Mouse (Mus musculus) E14TG2a.4 (cell line): ENCODE data around the gene Oas2.

Source experiments
- H3K27me3 ChIP-seq: 2 replicates; pipeline ENCODE4 v1.6.1; 2014; ENCODE audit warnings: low read length, control low read depth; ENCODE audit not compliant: insufficient read depth
- H3K36me3 ChIP-seq: 2 replicates; pipeline ENCODE4 v1.6.1; 2014; ENCODE audit warnings: low read length, control low read depth; ENCODE audit not compliant: insufficient read depth
- H3K4me1 ChIP-seq: replicated peaks from 2 replicates; pipeline ENCODE4 v1.6.1; 2014; ENCODE audit warnings: low read depth, low read length, control low read depth
- H3K4me3 ChIP-seq: replicated peaks from 2 replicates; pipeline ENCODE4 v1.5.1; 2014; ENCODE audit warnings: mild to moderate bottlenecking, low read length
- H3K9me3 ChIP-seq: 2 replicates; pipeline ENCODE4 v1.6.1; 2014; ENCODE audit warnings: low read length, control low read depth
- CTCF ChIP-seq: conservative IDR thresholded peaks from 2 replicates; pipeline ENCODE4 v1.5.1; 2014; ENCODE audit warnings: low read length
- NANOG ChIP-seq: IDR thresholded peaks from 2 replicates; pipeline ENCODE4 v1.6.1; 2014; ENCODE audit warnings: borderline replicate concordance, low read length, mixed read lengths
- POU5F1 ChIP-seq: IDR thresholded peaks from 2 replicates; pipeline ENCODE4 v1.6.1; 2014; ENCODE audit warnings: low read length, borderline replicate concordance

The Oas2 gene

DNA sequence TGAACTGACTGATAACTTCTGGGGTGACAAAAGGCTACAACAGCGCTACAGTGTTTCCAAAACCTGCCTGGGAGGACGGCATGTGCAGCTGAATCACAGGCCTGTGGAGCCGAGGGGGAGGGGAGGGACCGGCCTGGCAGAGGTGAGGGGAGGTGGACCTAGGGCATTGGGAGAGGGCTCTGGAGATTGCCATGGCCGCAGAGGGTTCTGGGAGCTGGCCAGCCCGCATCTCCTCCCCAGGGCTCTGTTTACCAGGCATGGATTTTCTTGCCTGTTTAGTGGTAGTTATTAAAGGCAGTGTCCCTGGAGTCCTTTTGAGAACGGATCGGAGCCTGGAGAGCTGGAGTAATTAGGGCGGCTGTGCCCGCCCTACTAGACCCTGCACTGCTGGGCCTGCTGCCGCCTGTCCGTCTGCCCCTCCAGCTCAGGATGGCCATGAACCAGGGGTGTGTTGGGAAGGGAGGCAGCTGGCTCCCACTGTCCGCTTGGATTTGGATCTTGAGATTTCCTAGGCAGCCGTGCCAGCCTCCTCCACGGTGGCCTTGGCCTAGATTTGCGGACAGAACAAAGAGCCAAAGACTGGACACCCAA is 50.8 kb downstream of the Oas2 start:
- H3K36me3 ChIP-seq: no peaks in the 10 kb centered on the region
- H3K9me3 ChIP-seq: no peaks in the 10 kb centered on the region
- H3K4me3 ChIP-seq: peak overlapping the region; percentile 27
- H3K4me1 ChIP-seq: peaks cover 95% of the 10 kb centered on the region
- peaks cover 20% of the 10 kb centered on the region for H3K27me3 ChIP-seq
- TF ChIP-seq POU5F1 (no peak), CTCF (no peak), NANOG (no peak)

GRCm38 (mm10) chr5:120698181-120698580 is 51.5 kb downstream of the Oas2 start:
- H3K4me1 ChIP-seq: peaks cover 95% of the 10 kb centered on the region
- peak overlapping the region; percentile 4 for H3K4me3 ChIP-seq
- no peak; the same call in 1 of the 2 replicates for TF ChIP-seq CTCF
- no peak for TF ChIP-seq NANOG
- TF ChIP-seq POU5F1: no peak
- no peaks in the 10 kb centered on the region for H3K36me3 ChIP-seq
- no peaks in the 10 kb centered on the region for H3K9me3 ChIP-seq
- H3K27me3 ChIP-seq: peaks cover 27% of the 10 kb centered on the region

DNA sequence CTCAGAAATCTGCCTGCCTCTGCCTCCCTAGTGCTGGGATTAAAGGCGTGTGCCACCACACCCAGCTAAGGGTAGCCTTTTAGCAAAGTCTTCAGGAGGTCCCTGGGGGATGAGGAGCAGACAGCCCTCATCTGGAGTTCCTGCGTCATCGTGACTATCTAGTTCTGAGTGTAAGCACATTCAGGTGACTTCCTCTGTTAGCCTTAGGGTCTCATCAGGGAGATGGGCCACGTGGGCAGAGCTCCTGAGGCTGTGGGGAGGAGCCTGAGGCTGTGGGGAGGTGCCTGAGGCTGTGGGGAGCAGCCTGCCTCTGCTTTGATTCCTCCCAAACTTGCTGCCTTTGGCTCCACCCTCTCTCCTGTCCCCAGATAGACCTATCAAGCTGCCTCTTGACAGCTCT is 52.8 kb downstream of the Oas2 start:
- no peak for TF ChIP-seq POU5F1
- TF ChIP-seq NANOG: no peak
- no peak for TF ChIP-seq CTCF
- H3K27me3 ChIP-seq: peaks cover 36% of the 10 kb centered on the region
- H3K36me3 ChIP-seq: no peaks in the 10 kb centered on the region
- H3K9me3 ChIP-seq: no peaks in the 10 kb centered on the region
- H3K4me1 ChIP-seq: peaks cover 90% of the 10 kb centered on the region
- peak overlapping the region; percentile 55 for H3K4me3 ChIP-seq

GRCm38 (mm10) chr5:120696057-120696743 is 53.5 kb downstream of the Oas2 start:
- Histone ChIP-seq H3K4me3 (peak overlapping the region; percentile 55), H3K4me1 (peaks cover 89% of the 10 kb centered on the region), H3K36me3 (no peaks in the 10 kb centered on the region), H3K27me3 (peaks cover 38% of the 10 kb centered on the region), H3K9me3 (no peaks in the 10 kb centered on the region)
- no peak for TF ChIP-seq POU5F1
- TF ChIP-seq CTCF: no peak
- TF ChIP-seq NANOG: no peak

DNA sequence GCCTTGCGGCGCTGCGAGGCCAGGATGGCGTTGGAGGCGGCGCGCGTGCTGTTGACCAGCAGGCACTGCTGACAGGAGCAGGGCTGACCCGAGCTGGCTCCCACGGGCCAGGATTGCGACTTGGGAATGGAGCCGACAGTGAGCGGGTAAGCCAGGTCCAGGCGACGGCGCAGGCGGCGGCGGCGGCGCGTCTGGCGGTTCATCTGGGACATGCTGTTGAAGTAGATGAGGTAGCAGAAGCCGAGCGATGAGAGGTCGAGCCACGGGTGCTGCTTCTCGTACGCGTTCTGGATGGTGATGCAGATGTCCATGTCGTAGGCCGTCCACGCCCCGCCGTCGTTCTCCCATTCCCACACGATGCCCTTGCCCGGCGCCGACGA is 55.0 kb downstream of the Oas2 start:
- TF ChIP-seq NANOG (no peak), CTCF (no peak), POU5F1 (no peak)
- Histone ChIP-seq H3K9me3 (no peaks in the 10 kb centered on the region), H3K4me1 (peaks cover 89% of the 10 kb centered on the region), H3K4me3 (peak overlapping the region; percentile 79), H3K36me3 (peaks cover 4% of the 10 kb centered on the region; the same call in 1 of the 2 replicates), H3K27me3 (peaks cover 43% of the 10 kb centered on the region)

GRCm38 (mm10) chr5:120693931-120694694 is 55.5 kb downstream of the Oas2 start:
- Histone ChIP-seq H3K4me1 (peaks cover 89% of the 10 kb centered on the region), H3K9me3 (no peaks in the 10 kb centered on the region), H3K4me3 (peak overlapping the region; percentile 79), H3K27me3 (peaks cover 42% of the 10 kb centered on the region), H3K36me3 (peaks cover 4% of the 10 kb centered on the region; the same call in 1 of the 2 replicates)
- no peak for TF ChIP-seq NANOG
- no peak for TF ChIP-seq CTCF
- no peak for TF ChIP-seq POU5F1

DNA sequence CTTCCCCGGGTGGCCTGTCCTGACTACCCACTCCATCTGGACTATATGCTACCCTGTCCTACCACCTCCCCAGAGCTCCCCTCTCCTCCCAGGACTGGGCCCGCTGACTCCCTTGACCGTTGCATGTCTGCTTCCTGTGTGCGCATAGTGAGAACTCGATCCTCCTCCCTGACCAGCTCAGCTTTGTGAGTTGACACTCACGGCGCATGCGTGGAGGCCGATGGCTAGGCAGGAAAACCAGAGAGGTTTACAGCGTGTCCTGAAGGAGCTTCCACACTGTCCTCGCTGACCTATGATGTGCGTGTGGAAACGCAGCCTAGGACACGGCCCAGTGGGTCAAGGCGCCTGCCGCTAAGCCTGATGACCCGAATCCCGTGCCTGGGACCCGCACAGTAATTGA is 57.6 kb downstream of the Oas2 start:
- Histone ChIP-seq H3K4me1 (peaks cover 89% of the 10 kb centered on the region), H3K4me3 (no peak overlapping the region; the same call in 1 of the 2 replicates), H3K36me3 (peaks cover 4% of the 10 kb centered on the region; the same call in 1 of the 2 replicates), H3K9me3 (no peaks in the 10 kb centered on the region), H3K27me3 (peaks cover 42% of the 10 kb centered on the region)
- no peak for TF ChIP-seq NANOG
- TF ChIP-seq CTCF: no peak
- TF ChIP-seq POU5F1: no peak

DNA sequence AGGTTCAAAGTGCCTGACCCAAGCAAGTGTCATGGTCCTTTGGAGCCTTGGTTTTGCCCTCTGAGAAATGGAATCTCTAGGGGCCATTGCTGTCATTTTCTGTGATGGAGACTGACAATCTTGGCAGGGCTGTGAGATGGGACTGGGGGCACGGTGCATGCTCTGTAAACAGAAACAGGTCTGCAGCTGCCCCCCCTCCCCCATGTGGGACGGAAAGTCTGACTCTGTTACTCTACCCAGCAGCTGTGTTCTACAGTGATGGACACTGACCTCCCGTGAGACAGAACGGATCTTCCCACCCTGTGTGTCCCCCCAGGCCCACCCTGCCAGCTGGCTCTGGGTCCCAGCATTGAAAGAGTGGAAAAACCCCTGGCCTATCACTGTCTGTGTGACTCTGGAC is 59.2 kb downstream of the Oas2 start:
- no peak overlapping the region for H3K4me3 ChIP-seq
- peaks cover 40% of the 10 kb centered on the region for H3K27me3 ChIP-seq
- H3K36me3 ChIP-seq: peaks cover 4% of the 10 kb centered on the region; the same call in 1 of the 2 replicates
- TF ChIP-seq CTCF: no peak
- TF ChIP-seq POU5F1: no peak
- no peak for TF ChIP-seq NANOG
- peaks cover 87% of the 10 kb centered on the region for H3K4me1 ChIP-seq
- H3K9me3 ChIP-seq: no peaks in the 10 kb centered on the region
